Mouse (Mus musculus): Measurements from ENCODE around the gene Kpna1. TPM values are rescaled to one million over a fixed set of nuclear protein-coding genes. Genes with fewer than 3 reads are reported as not detected.
"Not testable (repeated sequence)": the region's sequence is repeated elsewhere in the genome, so short reads cannot be mapped to it uniquely, and the experiment has no call there.

Kpna1 gene
- polyA plus RNA-seq, 1 experiment = 2.5 TPM

DNA sequence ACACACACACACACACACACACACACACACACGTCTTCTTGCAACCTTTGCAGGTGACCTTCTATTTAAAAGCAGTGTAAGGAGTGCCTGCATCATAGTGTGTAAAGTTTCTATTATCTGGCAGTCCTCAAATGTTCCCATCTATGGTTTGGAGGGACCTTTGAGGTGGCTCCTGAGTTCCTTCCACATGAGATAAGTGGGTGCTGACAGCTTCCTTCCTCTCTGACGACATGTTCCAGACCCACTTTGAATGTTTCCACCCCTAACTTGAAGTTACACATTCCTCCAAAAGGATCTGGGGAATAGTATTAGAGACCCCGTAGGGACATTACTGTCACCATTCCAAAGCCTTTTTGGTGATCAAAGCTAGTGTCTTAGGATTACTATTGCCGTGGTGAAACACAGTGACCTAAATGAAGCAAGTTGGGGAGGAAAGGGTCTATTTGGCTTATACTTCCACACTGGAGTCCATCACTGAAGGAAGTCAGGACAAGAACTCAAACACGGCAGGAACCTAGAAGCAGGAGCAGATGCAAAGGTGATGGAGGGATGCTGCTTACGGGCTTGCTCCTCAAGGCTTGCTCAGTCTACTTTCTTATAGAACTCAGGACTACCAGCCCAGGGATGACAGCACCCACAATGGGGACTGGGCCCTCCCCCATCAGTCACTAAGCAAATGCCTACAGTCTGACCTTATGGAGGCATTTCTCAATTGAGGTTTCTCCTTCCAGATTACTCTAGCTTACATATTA is 75.2 kb downstream of the Kpna1 start:
- no peak overlapping the region for H3K4me3 ChIP-seq (ENCODE audit: low read depth, low read length)
- WGBS = 82% methylated on average over 6 of the region's 6 CpGs
- H3K4me1 ChIP-seq (ENCODE audit: control insufficient read depth, insufficient read depth, insufficient read length, low read length) = no peaks in the 10 kb centered on the region
- H3K27ac ChIP-seq (ENCODE audit: insufficient read depth, low read depth, low read length) = no peak overlapping the region
- no peaks in the 10 kb centered on the region for H3K27me3 ChIP-seq (ENCODE audit: control insufficient read depth, insufficient read depth, low read length)
- no peak for TF ChIP-seq POLR2A (IDR thresholded peaks at IDR 0.05; ENCODE audit: low read depth, low read length)
- TF ChIP-seq CTCF (IDR thresholded peaks at IDR 0.05; ENCODE audit: extremely low read depth, insufficient read length, insufficient replicate concordance, low read depth, low read length) = no peak
- peaks cover 23% of the 10 kb centered on the region for H3K36me3 ChIP-seq (ENCODE audit: control insufficient read depth, insufficient read depth, low read length)

DNA sequence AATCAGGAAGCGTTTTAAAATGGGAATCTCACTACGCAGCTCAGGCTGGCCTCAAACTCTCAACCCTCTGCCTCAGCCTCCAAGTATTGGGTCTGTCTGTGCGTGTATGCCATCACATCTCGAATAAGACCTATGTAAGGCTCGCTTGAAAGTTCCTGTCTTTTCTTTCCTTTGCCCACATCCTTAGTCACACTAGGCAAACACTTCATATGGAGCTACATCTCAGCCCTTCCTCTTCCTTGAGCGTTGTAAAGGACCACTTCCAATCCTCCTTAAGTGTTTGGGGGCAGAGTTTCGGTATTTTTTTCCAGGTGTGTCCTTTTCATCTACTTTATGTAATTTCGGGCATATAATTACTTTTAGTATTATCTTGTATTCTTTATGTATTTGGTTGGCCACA is 76.4 kb downstream of the Kpna1 start:
- WGBS = 95% methylated on average over 8 of the region's 8 CpGs
- H3K4me1 ChIP-seq (ENCODE audit: control insufficient read depth, insufficient read depth, insufficient read length, low read length) = no peaks in the 10 kb centered on the region
- no peak overlapping the region for H3K4me3 ChIP-seq (ENCODE audit: low read depth, low read length)
- no peak overlapping the region for H3K27ac ChIP-seq (ENCODE audit: insufficient read depth, low read depth, low read length)
- H3K27me3 ChIP-seq (ENCODE audit: control insufficient read depth, insufficient read depth, low read length) = no peaks in the 10 kb centered on the region
- peaks cover 13% of the 10 kb centered on the region for H3K36me3 ChIP-seq (ENCODE audit: control insufficient read depth, insufficient read depth, low read length)
- TF ChIP-seq POLR2A (IDR thresholded peaks at IDR 0.05; ENCODE audit: low read depth, low read length) = no peak
- TF ChIP-seq CTCF (IDR thresholded peaks at IDR 0.05; ENCODE audit: extremely low read depth, insufficient read length, insufficient replicate concordance, low read depth, low read length) = no peak

- Histone ChIP-seq H3K4me3 (ENCODE audit: low read depth, low read length) (no peak overlapping the region), H3K36me3 (ENCODE audit: control insufficient read depth, insufficient read depth, low read length) (peaks cover 6% of the 10 kb centered on the region), H3K27me3 (ENCODE audit: control insufficient read depth, insufficient read depth, low read length) (no peaks in the 10 kb centered on the region), H3K27ac (ENCODE audit: insufficient read depth, low read depth, low read length) (no peak overlapping the region), H3K4me1 (ENCODE audit: control insufficient read depth, insufficient read depth, insufficient read length, low read length) (no peaks in the 10 kb centered on the region)
- TF ChIP-seq CTCF (IDR thresholded peaks at IDR 0.05; ENCODE audit: extremely low read depth, insufficient read length, insufficient replicate concordance, low read depth, low read length) (no peak), POLR2A (IDR thresholded peaks at IDR 0.05; ENCODE audit: low read depth, low read length) (no peak)
- WGBS = 93% methylated on average over 11 of the region's 11 CpGs
Observed at GRCm38 (mm10) chr16:36056416-36056815, 77.9 kb downstream of the Kpna1 start.

GRCm38 (mm10) chr16:36057933-36058475 is 79.5 kb downstream of the Kpna1 start:
- Histone ChIP-seq H3K36me3 (ENCODE audit: control insufficient read depth, insufficient read depth, low read length) (no peaks in the 10 kb centered on the region; the same call in 1 of the 2 replicates), H3K4me1 (ENCODE audit: control insufficient read depth, insufficient read depth, insufficient read length, low read length) (no peaks in the 10 kb centered on the region), H3K4me3 (ENCODE audit: low read depth, low read length) (no peak overlapping the region), H3K27ac (ENCODE audit: insufficient read depth, low read depth, low read length) (no peak overlapping the region), H3K27me3 (ENCODE audit: control insufficient read depth, insufficient read depth, low read length) (no peaks in the 10 kb centered on the region)
- no peak for TF ChIP-seq CTCF (IDR thresholded peaks at IDR 0.05; ENCODE audit: extremely low read depth, insufficient read length, insufficient replicate concordance, low read depth, low read length)
- no peak for TF ChIP-seq POLR2A (IDR thresholded peaks at IDR 0.05; ENCODE audit: low read depth, low read length)
- whole genome bisulfite sequencing = 69% methylated on average over 8 of the region's 8 CpGs

GRCm38 (mm10) chr16:36062534-36062933 is 84.0 kb downstream of the Kpna1 start:
- 82% methylated on average over 1 of the region's 1 CpGs for WGBS
- not testable (repeated sequence) for H3K27ac ChIP-seq (ENCODE audit: insufficient read depth, low read depth, low read length); H3K4me3 ChIP-seq (ENCODE audit: low read depth, low read length); H3K36me3 ChIP-seq (ENCODE audit: control insufficient read depth, insufficient read depth, low read length); H3K4me1 ChIP-seq (ENCODE audit: control insufficient read depth, insufficient read depth, insufficient read length, low read length); H3K27me3 ChIP-seq (ENCODE audit: control insufficient read depth, insufficient read depth, low read length)

DNA sequence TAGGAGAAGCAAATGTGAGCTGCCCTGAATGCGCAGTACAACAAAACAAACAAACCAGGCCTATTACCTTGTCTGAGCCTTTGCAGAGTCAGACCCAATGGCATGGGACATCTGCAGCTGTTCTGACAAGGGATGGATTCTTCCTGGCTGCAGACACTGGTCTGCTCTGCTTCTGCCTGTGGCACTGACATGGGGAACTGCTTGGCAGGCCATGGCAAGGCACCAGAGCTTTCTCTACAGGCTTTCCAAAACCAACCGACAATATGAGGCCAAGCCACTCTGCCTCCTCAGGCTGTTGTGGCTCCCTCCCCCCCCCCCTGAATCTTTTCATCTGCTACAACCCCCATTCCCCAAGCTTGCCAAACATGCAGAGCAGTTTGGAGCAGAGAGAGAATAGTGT is 84.8 kb downstream of the Kpna1 start:
- 78% methylated on average over 2 of the region's 2 CpGs for WGBS

DNA sequence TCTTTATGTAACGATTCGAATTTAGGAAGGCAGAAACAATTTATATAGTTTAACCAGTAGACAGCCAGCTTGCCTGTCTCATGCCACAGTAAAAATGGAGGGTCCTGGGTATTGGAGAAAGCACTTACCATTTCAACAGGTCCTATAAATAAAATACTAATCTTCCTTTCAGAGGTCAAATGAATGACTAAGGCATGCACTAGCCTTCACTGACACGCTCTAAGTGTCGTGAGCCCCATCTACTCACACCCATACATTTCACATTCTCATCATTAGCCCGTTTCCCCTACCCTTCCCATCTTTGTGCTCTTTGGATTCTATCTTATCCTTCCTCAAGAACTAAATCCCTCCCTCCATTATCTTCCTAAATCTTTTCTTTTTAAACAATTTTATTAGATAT is 86.4 kb downstream of the Kpna1 start:
- Histone ChIP-seq H3K27ac (ENCODE audit: insufficient read depth, low read depth, low read length) (no peak overlapping the region), H3K4me1 (ENCODE audit: control insufficient read depth, insufficient read depth, insufficient read length, low read length) (peaks cover 5% of the 10 kb centered on the region), H3K4me3 (ENCODE audit: low read depth, low read length) (no peak overlapping the region), H3K27me3 (ENCODE audit: control insufficient read depth, insufficient read depth, low read length) (no peaks in the 10 kb centered on the region), H3K36me3 (ENCODE audit: control insufficient read depth, insufficient read depth, low read length) (no peaks in the 10 kb centered on the region; the same call in 1 of the 2 replicates)
- TF ChIP-seq POLR2A (IDR thresholded peaks at IDR 0.05; ENCODE audit: low read depth, low read length) (no peak), CTCF (IDR thresholded peaks at IDR 0.05; ENCODE audit: extremely low read depth, insufficient read length, insufficient replicate concordance, low read depth, low read length) (no peak)
- 87% methylated on average over 5 of the region's 5 CpGs for WGBS

More for the DNA sequence above, 84.8 kb downstream of the Kpna1 start:
- Histone ChIP-seq H3K4me3 (ENCODE audit: low read depth, low read length) (no peak overlapping the region), H3K36me3 (ENCODE audit: control insufficient read depth, insufficient read depth, low read length) (no peaks in the 10 kb centered on the region; the same call in 1 of the 2 replicates), H3K27me3 (ENCODE audit: control insufficient read depth, insufficient read depth, low read length) (no peaks in the 10 kb centered on the region), H3K27ac (ENCODE audit: insufficient read depth, low read depth, low read length) (no peak overlapping the region), H3K4me1 (ENCODE audit: control insufficient read depth, insufficient read depth, insufficient read length, low read length) (peaks cover 2% of the 10 kb centered on the region)
- TF ChIP-seq POLR2A (IDR thresholded peaks at IDR 0.05; ENCODE audit: low read depth, low read length) (no peak), CTCF (IDR thresholded peaks at IDR 0.05; ENCODE audit: extremely low read depth, insufficient read length, insufficient replicate concordance, low read depth, low read length) (no peak)
